Comparison of ENCODE assay signal across 9 mouse cellular contexts in genomic region chr4:123343471-123343789, GRCm38 (mm10). TPM values are rescaled to one million over a fixed set of nuclear protein-coding genes. Genes with fewer than 3 reads are reported as not detected.
DNase-seq lines count a peak whose midpoint lies in the region; ATAC-seq and TF ChIP-seq lines count a peak whose summit lies in the region.
"Had no signal": no experiment of that assay in that cellular context is flagged by ENCODE, and none has a peak within 500 bp of the region (broad histone marks: within the 10 kb centered on the region; RNA-seq: fewer than 3 reads in every experiment).

No protein-coding gene starts in this region.

- no peak overlapping the region for H3K27ac ChIP-seq in heart, postnatal 0 days (ENCODE audit: low read depth)
- H3K27ac ChIP-seq in bone marrow macrophage, adult 2 months (ENCODE audit: insufficient read depth, low read depth, low read length), result no peak overlapping the region
- H3K27ac ChIP-seq in hindbrain, postnatal 0 days, result no peak overlapping the region
- H3K27ac ChIP-seq in midbrain, embryonic 11.5 days (ENCODE audit: low read depth, low read length), result no peak overlapping the region

- TF ChIP-seq EP300 in heart, postnatal 0 days (IDR thresholded peaks at IDR 0.05; ENCODE audit: low read depth), result no peak

- H3K4me2 ChIP-seq in heart, postnatal 0 days (ENCODE audit: low read depth, low read length), result peak overlapping the region; percentile 74
- H3K4me2 ChIP-seq in hindbrain, postnatal 0 days (ENCODE audit: low read depth, low read length), result peak overlapping the region; percentile 67
- peak overlapping the region; percentile 96 for H3K4me2 ChIP-seq in midbrain, embryonic 11.5 days

- WGBS in heart, postnatal 0 days, result 4% methylated on average over 6 of the region's 6 CpGs
- 16% methylated on average over 6 of the region's 6 CpGs for WGBS in hindbrain, postnatal 0 days
- 9% methylated on average over 6 of the region's 6 CpGs for WGBS in midbrain, embryonic 11.5 days

- no peak overlapping the region for H3K9ac ChIP-seq in heart, postnatal 0 days (replicated peaks; ENCODE audit: low read depth, low read length)
- H3K9ac ChIP-seq in hindbrain, postnatal 0 days (replicated peaks; ENCODE audit: low read length), result no peak overlapping the region
- no peak overlapping the region for H3K9ac ChIP-seq in midbrain, embryonic 11.5 days (ENCODE audit: low read length)

- H3K4me3 ChIP-seq in heart, postnatal 0 days (ENCODE audit: low read depth, low read length), result peak overlapping the region; percentile 45
- H3K4me3 ChIP-seq in bone marrow macrophage, adult 2 months (ENCODE audit: insufficient read depth, low read length), result peak overlapping the region; percentile 62
- peak overlapping the region; percentile 42 for H3K4me3 ChIP-seq in hindbrain, postnatal 0 days (ENCODE audit: low read length)
- peak overlapping the region; percentile 52 for H3K4me3 ChIP-seq in midbrain, embryonic 11.5 days (ENCODE audit: low read depth, low read length)

- TF ChIP-seq CTCF in heart, postnatal 0 days (IDR thresholded peaks at IDR 0.05; ENCODE audit: low read depth), result no peak
- no peak for TF ChIP-seq CTCF in bone marrow macrophage, adult 2 months (IDR thresholded peaks at IDR 0.05; ENCODE audit: low read depth, low read length)
- TF ChIP-seq CTCF in hindbrain, postnatal 0 days (IDR thresholded peaks at IDR 0.05; ENCODE audit: low read depth), result no peak

- peaks cover 10% of the 10 kb centered on the region; the same call in 1 of the 2 replicates for H3K4me1 ChIP-seq in heart, postnatal 0 days (ENCODE audit: control insufficient read depth, insufficient read depth)
- 0 out of 2 replicates have a peak, but pooled peaks cover 2% of the 10 kb centered on the region for H3K4me1 ChIP-seq in bone marrow macrophage, adult 2 months (ENCODE audit: control insufficient read depth, insufficient read depth, low read length)
- H3K4me1 ChIP-seq in hindbrain, postnatal 0 days (ENCODE audit: insufficient read depth, low read length), result peaks cover 7% of the 10 kb centered on the region; the same call in 1 of the 2 replicates
- peaks cover 5% of the 10 kb centered on the region; the same call in 1 of the 2 replicates for H3K4me1 ChIP-seq in midbrain, embryonic 11.5 days (ENCODE audit: control insufficient read depth, insufficient read depth, low read length)

- intact Hi-C loops in heart, postnatal 36 days (cut with DNase I), result loop anchor here (5.0 kb wide), 1 partner anchor 36 kb away; no protein-coding TSS in a partner anchor

- no peak for DNase-seq in heart, postnatal 0 days (ENCODE audit: low spot score)
- DNase-seq in heart, postnatal 36 days, result no peak
- DNase-seq in hindbrain, postnatal 0 days (ENCODE audit: low spot score), result no peak
- no peak for DNase-seq in midbrain, embryonic 11.5 days (ENCODE audit: low spot score, missing footprints)
- DNase-seq in left cerebral cortex, adult 11 months (ENCODE audit: low spot score), result no peak
- no peak for DNase-seq in adipocyte (ENCODE audit: low spot score)
- no peak for DNase-seq in layer of hippocampus, adult 9-10 months (ENCODE audit: low spot score)

- ATAC-seq in heart, postnatal 0 days (ENCODE audit: insufficient read depth, low read depth), result no peak
- ATAC-seq in hindbrain, postnatal 0 days, result no peak
- no peak for ATAC-seq in midbrain, embryonic 11.5 days (ENCODE audit: low FRiP score)

- no peak for TF ChIP-seq POLR2A in bone marrow macrophage, adult 2 months (IDR thresholded peaks at IDR 0.05; ENCODE audit: borderline replicate concordance, low read depth, low read length)

- no peaks in the 10 kb centered on the region for H3K9me3 ChIP-seq in heart, postnatal 0 days (replicated peaks; ENCODE audit: control insufficient read depth, low read length)
- no peaks in the 10 kb centered on the region for H3K9me3 ChIP-seq in hindbrain, postnatal 0 days (ENCODE audit: low read length)
- H3K9me3 ChIP-seq in midbrain, embryonic 11.5 days (ENCODE audit: control insufficient read depth, low read length), result no peaks in the 10 kb centered on the region

- H3K27me3 ChIP-seq in heart, postnatal 0 days (ENCODE audit: control insufficient read depth, insufficient read depth, low read length), result peaks cover 46% of the 10 kb centered on the region
- H3K27me3 ChIP-seq in hindbrain, postnatal 0 days (ENCODE audit: insufficient read depth, low read length), result peaks cover 10% of the 10 kb centered on the region
- peaks cover 41% of the 10 kb centered on the region for H3K27me3 ChIP-seq in midbrain, embryonic 11.5 days (ENCODE audit: control insufficient read depth, insufficient read depth, low read length)

- peaks cover 2% of the 10 kb centered on the region for H3K36me3 ChIP-seq in heart, postnatal 0 days (replicated peaks; ENCODE audit: control insufficient read depth, insufficient read depth, low read length)
- no peaks in the 10 kb centered on the region; the same call in 1 of the 2 replicates for H3K36me3 ChIP-seq in hindbrain, postnatal 0 days (ENCODE audit: insufficient read depth, low read length)
- H3K36me3 ChIP-seq in midbrain, embryonic 11.5 days (ENCODE audit: control insufficient read depth, insufficient read depth, low read length), result no peaks in the 10 kb centered on the region

RNA-seq across cellular contexts. Expression of gene Bmp8a, which starts 0.4 kb away (rescaled TPM):
- not detected in 2 replicates for total RNA-seq in heart, postnatal 0 days (2014; rRNA removed; ENCODE audit: low replicate concordance)
- polyA plus RNA-seq in heart, postnatal 0 days (2015; fragmentation: Nextera tagmentation; extraction: Ambion mirVana), result not detected in 2 replicates
- total RNA-seq in heart, postnatal 36 days (2021), result under 1 TPM in 1 of 2 experiments, not detected in 1; 0.14 TPM
- not detected in 2 replicates for polyA plus RNA-seq in bone marrow macrophage, adult 2 months (2012; ENCODE audit: insufficient read depth, insufficient read length, missing spikeins)
- total RNA-seq in hindbrain, postnatal 0 days (2014; rRNA removed), result 0.10 and 0.18 TPM in 2 replicates
- 0.32 and 0.44 TPM in 2 replicates for polyA plus RNA-seq in hindbrain, postnatal 0 days (2015; fragmentation: Nextera tagmentation; extraction: Ambion mirVana)
- 0.14 TPM in 1 of 2 replicates, not detected in the other for polyA plus RNA-seq in midbrain, embryonic 11.5 days (2014; fragmentation: Nextera tagmentation; extraction: Ambion mirVana)
- total RNA-seq: hematopoietic stem cell, adult 5-6 weeks had no signal

RNA-seq across cellular contexts. Expression of gene Oxct2a, which starts 20.0 kb away (rescaled TPM):
- not detected in 2 replicates for total RNA-seq in heart, postnatal 0 days (2014; rRNA removed; ENCODE audit: low replicate concordance)
- not detected in 2 replicates for polyA plus RNA-seq in heart, postnatal 0 days (2015; fragmentation: Nextera tagmentation; extraction: Ambion mirVana)
- not detected for total RNA-seq in heart, postnatal 36 days (2021)
- polyA plus RNA-seq in bone marrow macrophage, adult 2 months (2012; ENCODE audit: insufficient read depth, insufficient read length, missing spikeins), result not detected in 2 replicates
- total RNA-seq in hindbrain, postnatal 0 days (2014; rRNA removed), result 0.25 and 0.47 TPM in 2 replicates
- polyA plus RNA-seq in hindbrain, postnatal 0 days (2015; fragmentation: Nextera tagmentation; extraction: Ambion mirVana), result 0.20 TPM in 2 replicates
- polyA plus RNA-seq in midbrain, embryonic 11.5 days (2014; fragmentation: Nextera tagmentation; extraction: Ambion mirVana), result not detected in 2 replicates
- total RNA-seq: hematopoietic stem cell, adult 5-6 weeks had no signal
